Mouse (Mus musculus): ENCODE results near the gene Dupd1. TPM values are rescaled to one million over a fixed set of nuclear protein-coding genes. Genes with fewer than 3 reads are reported as not detected.
"Not testable (repeated sequence)": the region's sequence is repeated elsewhere in the genome, so short reads cannot be mapped to it uniquely, and the experiment has no call there.

The Dupd1 gene
- polyA plus RNA-seq, 1 experiment from 2014 or later, result 0.13 TPM

DNA sequence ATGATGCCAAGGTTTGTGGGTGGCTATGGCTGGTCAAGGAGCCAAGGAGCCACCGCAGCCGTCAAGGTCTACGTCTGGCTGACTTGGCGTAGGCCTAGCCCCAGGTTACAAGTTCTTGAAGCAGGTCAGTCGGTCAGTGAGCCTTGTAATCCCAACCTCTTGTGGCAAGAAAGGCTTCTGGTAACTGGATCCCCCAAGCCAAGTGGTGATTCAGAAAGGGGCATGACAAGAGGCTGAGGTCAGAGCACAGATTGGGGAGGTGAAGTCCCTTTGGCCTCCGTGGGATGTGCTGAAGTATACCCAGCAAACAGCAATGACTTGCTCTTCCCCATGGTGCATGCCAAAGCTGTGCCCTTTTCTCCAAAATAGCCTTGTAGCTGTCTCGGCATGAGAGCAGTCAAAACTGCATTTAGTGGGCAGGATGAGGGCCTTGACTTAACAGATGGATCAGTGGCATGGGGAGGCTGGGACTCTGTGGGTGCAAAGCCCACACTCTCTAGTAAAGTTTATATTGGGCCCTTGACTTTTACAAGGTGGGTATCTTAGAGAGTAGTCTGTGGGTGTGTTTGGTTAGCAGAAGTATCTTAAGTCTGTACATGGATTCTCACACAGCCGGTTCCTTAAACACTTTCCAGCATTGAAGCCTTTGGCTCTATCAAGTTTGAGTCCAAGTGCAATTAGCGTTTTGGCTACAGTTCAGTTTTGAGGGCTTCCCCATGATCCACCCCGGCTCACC is 28.8 kb downstream of the Dupd1 start:
- Histone ChIP-seq H3K4me2 (replicated peaks) (no peak overlapping the region), H3K9ac (replicated peaks) (no peak overlapping the region), H3K4me3 (replicated peaks) (no peak overlapping the region), H3K9me3 (no peaks in the 10 kb centered on the region), H3K27me3 (peaks cover 26% of the 10 kb centered on the region), H3K27ac (no peak overlapping the region), H3K36me3 (no peaks in the 10 kb centered on the region), H3K4me1 (replicated peaks) (peaks cover 20% of the 10 kb centered on the region)
- WGBS, result 89% methylated on average over 10 of the region's 10 CpGs
- no peak for ATAC-seq

DNA sequence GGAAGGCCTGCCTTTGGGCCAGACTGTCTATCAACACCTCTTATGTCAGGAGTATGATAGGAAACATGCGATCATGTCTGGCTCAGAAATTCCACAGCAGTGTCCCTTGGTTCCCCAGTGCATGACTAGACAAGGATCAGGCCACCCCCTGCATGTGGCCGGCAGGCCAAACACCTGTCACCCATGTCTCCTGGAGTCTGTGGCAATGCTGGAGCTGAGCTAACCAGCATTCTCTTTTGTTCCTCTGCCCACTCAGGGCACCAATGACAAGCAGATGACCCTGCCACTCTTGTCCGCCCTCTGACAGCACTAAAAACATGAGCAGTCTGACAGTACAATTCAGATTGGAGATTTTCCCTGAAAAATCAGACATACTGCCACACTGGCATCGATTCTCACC is 30.5 kb downstream of the Dupd1 start:
- 73% methylated on average over 4 of the region's 4 CpGs for WGBS
- Histone ChIP-seq H3K4me3 (replicated peaks) (no peak overlapping the region), H3K4me1 (replicated peaks) (peaks cover 29% of the 10 kb centered on the region), H3K27ac (no peak overlapping the region), H3K9me3 (no peaks in the 10 kb centered on the region), H3K4me2 (replicated peaks) (no peak overlapping the region), H3K27me3 (peaks cover 26% of the 10 kb centered on the region), H3K9ac (replicated peaks) (no peak overlapping the region), H3K36me3 (no peaks in the 10 kb centered on the region)
- ATAC-seq, result no peak

DNA sequence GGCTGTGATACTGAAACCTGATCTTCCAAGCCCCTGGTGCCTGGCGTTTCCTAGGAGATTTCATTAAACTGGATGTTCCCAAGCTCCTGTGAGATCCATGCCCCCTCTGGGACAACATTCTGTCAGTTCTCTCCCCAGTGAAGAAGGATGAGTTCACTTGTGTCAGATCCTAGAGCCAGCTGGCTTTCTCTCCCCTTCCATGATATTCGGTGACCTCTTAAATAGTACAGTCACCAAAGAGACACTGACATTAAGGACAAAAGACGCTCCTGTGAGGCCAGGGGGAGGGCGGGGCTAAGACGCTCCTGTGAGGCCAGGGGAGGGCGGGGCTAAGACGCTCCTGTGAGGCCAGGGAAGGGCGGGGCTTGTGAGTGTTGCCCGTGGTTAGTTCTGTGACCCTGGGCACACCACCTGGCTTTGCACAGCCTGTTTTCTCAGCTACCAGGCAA is 31.7 kb downstream of the Dupd1 start:
- H3K4me2 ChIP-seq (replicated peaks), result peak overlapping the region; percentile 45
- ATAC-seq, result peak; percentile 72
- peaks cover 22% of the 10 kb centered on the region for H3K27me3 ChIP-seq
- peak overlapping the region; percentile 72 for H3K27ac ChIP-seq
- H3K9me3 ChIP-seq, result no peaks in the 10 kb centered on the region
- no peaks in the 10 kb centered on the region for H3K36me3 ChIP-seq
- 0 out of 2 replicates have a peak overlapping the region, but pooled peaks have one; percentile 10 for H3K9ac ChIP-seq (replicated peaks)
- peak overlapping the region; percentile 15; the same call in 1 of the 2 replicates for H3K4me3 ChIP-seq (replicated peaks)
- WGBS, result 0% methylated on average over 9 of the region's 9 CpGs
- peaks cover 32% of the 10 kb centered on the region for H3K4me1 ChIP-seq (replicated peaks)

DNA sequence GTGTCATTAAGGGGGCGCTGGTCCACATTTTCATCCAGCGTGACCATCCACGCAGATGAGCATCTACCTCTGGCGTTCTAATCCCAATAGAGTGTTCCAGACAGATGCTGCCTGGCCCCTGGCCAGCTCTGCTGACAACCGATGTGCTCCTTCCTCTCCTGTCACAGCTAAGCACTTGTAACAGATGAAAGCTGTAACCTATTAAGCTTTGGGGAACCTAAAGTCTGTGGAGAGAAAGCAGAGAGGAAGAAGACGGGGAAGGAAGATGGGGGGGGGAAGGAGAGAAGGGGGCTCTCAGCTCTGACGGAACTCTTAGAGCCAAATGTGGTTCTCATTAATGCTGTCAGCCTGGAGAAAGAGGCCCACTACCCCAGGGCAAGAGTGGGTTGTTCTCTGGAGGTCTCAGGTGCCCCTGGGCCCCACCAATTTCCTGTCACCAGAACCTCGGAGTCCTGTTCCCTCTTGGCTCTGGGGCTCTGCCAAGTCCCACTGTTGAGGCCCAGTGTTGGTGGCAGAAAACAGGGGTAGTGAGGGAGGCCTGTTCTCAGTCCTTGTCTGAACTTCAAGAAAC is 34.7 kb downstream of the Dupd1 start:
- Histone ChIP-seq H3K9me3 (no peaks in the 10 kb centered on the region), H3K9ac (replicated peaks) (no peak overlapping the region), H3K27ac (no peak overlapping the region; the same call in 1 of the 2 replicates), H3K4me2 (replicated peaks) (no peak overlapping the region), H3K4me1 (replicated peaks) (peaks cover 25% of the 10 kb centered on the region), H3K4me3 (replicated peaks) (no peak overlapping the region), H3K36me3 (no peaks in the 10 kb centered on the region), H3K27me3 (no peaks in the 10 kb centered on the region)
- ATAC-seq, result no peak; the same call in 1 of the 2 replicates
- WGBS, result 46% methylated on average over 8 of the region's 8 CpGs

DNA sequence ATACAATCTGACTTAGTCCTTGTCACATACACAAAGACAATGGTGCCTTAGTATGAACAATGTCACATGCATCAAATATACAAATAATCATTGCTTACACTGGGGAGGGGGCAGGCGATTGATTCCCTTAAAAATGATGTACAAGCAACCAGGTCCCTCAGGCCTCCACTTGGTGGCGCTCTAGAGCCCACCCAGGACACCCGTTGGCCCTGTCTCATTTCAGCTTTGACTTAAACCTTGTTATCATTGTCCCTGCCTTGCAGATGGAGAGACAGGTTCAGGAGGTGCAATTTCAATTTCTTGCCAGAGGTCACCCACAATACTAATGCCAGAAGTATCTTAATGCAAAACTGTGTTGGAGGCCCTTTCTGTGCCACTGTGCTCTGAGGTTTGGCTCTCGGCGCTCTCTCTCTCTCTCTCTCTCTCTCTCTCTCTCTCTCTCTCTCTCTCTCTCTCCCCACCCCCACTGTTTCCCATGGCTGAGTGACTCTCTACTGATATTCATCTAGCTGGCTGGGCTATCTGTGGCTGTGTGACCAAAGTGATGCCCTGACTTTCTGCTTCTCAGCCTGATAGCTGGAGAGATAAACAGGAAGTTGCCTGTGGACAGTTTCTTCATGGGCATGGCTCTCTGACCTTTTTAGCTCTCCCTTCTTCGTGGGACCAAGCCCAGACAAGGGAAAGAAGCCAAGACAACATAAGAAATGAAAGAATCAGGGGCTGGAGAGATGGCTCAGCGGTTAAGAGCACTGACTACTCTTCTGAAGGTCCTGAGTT is 35.7 kb downstream of the Dupd1 start:
- ATAC-seq, result no peak
- Histone ChIP-seq H3K4me3 (replicated peaks) (no peak overlapping the region), H3K9ac (replicated peaks) (no peak overlapping the region), H3K27ac (no peak overlapping the region), H3K27me3 (no peaks in the 10 kb centered on the region), H3K9me3 (no peaks in the 10 kb centered on the region), H3K36me3 (no peaks in the 10 kb centered on the region), H3K4me2 (replicated peaks) (no peak overlapping the region), H3K4me1 (replicated peaks) (peaks cover 21% of the 10 kb centered on the region)
- WGBS, result 37% methylated on average over 7 of the region's 7 CpGs

DNA sequence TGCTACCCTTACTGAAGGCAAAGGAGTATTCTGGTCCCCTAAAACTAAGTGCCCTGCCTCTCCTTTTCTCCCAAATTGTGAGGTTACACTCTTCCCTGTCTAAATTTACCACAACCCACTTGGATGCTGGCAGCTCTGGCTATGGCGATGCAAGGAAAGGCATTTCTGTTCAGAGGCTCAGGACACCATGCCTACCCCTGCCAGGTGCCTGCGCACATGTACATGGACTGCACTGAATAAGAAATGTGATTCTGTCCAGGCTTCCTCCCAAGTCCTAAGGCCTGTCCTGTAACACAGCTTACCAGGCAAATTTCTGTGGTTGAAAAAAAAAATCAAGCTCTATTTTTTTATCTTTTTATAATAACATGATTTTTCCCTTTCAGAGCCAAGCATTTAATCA is 38.2 kb downstream of the Dupd1 start:
- no peak overlapping the region for H3K4me2 ChIP-seq (replicated peaks)
- H3K4me3 ChIP-seq (replicated peaks), result no peak overlapping the region
- no peaks in the 10 kb centered on the region for H3K9me3 ChIP-seq
- H3K9ac ChIP-seq (replicated peaks), result no peak overlapping the region
- 90% methylated on average over 2 of the region's 2 CpGs for WGBS
- peaks cover 12% of the 10 kb centered on the region for H3K4me1 ChIP-seq (replicated peaks)
- no peaks in the 10 kb centered on the region; the same call in 1 of the 2 replicates for H3K36me3 ChIP-seq
- no peak for ATAC-seq
- H3K27me3 ChIP-seq, result no peaks in the 10 kb centered on the region
- no peak overlapping the region for H3K27ac ChIP-seq

DNA sequence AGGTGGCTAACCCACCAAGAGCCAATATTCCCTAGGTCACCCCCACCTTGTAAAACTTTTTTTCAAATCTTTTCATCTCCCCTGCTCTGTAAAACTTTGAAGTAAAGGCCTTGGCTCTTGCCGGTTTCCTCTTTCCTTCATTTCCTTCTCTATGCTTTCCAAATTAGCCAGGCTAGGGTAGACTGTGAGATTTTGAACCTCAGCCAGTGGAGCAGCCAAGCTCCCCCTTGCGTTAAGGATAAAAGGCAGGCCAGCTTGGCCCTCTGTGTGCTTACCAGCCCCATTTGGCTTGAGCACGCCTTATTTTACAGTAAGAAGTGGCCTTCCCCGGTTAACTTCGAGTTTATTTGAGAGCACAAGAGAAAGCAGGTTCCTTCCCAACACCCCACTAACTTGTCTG is 39.9 kb downstream of the Dupd1 start:
- no peak overlapping the region for H3K9ac ChIP-seq (replicated peaks)
- no peak overlapping the region for H3K4me2 ChIP-seq (replicated peaks)
- peaks cover 5% of the 10 kb centered on the region for H3K4me1 ChIP-seq (replicated peaks)
- H3K27me3 ChIP-seq, result no peaks in the 10 kb centered on the region
- H3K9me3 ChIP-seq, result no peaks in the 10 kb centered on the region
- H3K27ac ChIP-seq, result no peak overlapping the region
- WGBS, result 85% methylated on average over 5 of the region's 5 CpGs
- no peak for ATAC-seq
- H3K4me3 ChIP-seq (replicated peaks), result no peak overlapping the region
- H3K36me3 ChIP-seq, result peaks cover 13% of the 10 kb centered on the region

DNA sequence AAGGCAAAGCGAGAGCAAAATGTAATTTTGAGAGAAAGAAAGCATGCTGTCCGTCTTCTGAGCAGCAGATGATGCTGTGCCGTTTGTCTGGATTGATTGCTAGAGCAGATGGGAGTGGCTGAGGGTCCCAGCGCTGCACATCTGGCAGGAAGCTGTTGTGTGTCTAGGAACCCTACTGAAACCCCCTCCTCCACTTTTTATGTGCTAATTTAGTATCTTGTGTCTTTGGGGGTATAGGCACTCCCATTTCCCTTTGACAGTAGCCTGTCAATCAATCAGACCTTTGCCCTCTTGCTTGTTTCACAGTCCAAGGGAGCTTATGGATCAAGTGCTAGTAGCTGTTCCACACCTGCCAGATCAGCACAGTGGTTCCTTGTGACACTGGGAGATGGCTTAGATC is 41.3 kb downstream of the Dupd1 start:
- H3K27ac ChIP-seq, result no peak overlapping the region
- H3K36me3 ChIP-seq, result peaks cover 27% of the 10 kb centered on the region
- H3K9ac ChIP-seq (replicated peaks), result no peak overlapping the region
- no peak overlapping the region for H3K4me3 ChIP-seq (replicated peaks)
- no peaks in the 10 kb centered on the region for H3K9me3 ChIP-seq
- H3K27me3 ChIP-seq, result no peaks in the 10 kb centered on the region
- 65% methylated on average over 4 of the region's 4 CpGs for WGBS
- H3K4me2 ChIP-seq (replicated peaks), result no peak overlapping the region
- H3K4me1 ChIP-seq (replicated peaks), result no peaks in the 10 kb centered on the region
- no peak for ATAC-seq

DNA sequence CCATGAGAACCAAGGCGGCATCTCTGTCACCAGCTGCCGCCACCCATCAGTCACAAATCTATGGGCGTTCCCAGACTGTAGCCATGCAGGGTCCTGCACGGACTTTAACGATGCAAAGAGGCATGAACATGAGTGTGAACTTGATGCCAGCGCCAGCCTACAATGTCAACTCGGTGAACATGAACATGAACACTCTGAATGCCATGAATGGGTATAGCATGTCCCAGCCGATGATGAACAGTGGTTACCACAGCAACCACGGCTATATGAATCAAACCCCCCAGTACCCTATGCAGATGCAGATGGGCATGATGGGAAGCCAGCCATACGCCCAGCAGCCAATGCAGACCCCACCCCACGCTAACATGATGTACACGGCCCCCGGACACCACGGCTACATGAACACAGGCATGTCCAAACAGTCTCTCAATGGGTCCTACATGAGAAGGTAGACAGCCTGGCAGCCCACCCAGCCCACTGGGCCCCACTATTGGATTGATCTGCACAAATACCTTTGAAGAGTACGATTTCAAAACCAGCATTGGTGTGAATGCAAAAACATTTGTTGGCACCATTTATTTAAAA is 43.9 kb downstream of the Dupd1 start:
- H3K9ac ChIP-seq (replicated peaks); H3K27me3 ChIP-seq; H3K9me3 ChIP-seq; H3K4me1 ChIP-seq (replicated peaks); H3K4me3 ChIP-seq (replicated peaks); H3K4me2 ChIP-seq (replicated peaks); ATAC-seq; H3K27ac ChIP-seq: not testable (repeated sequence)
- H3K36me3 ChIP-seq, result peaks cover 49% of the 10 kb centered on the region
- WGBS, result 94% methylated on average over 15 of the region's 15 CpGs

DNA sequence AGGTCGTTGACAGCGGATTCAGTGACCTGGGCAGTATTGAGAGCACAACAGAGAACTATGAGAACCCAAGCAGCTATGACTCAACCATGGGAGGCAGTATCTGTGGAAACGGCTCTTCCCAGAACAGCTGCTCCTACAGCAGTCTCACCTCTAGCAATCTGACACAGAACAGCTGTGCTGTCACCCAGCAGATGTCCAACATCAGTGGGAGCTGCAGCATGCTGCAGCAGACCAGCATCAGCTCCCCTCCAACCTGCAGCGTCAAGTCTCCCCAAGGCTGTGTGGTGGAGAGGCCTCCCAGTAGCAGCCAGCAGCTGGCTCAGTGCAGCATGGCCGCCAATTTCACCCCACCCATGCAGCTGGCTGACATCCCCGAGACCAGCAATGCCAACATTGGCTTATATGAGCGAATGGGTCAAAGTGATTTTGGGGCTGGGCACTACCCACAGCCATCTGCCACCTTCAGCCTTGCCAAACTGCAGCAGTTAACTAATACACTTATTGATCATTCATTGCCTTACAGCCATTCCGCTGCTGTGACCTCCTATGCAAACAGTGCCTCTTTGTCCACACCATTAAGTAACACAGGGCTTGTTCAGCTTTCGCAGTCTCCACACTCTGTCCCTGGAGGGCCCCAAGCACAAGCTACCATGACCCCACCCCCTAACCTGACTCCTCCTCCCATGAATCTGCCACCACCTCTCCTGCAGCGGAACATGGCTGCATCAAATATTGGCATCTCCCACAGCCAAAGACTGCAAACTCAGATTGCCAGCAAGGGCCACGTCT is 44.5 kb downstream of the Dupd1 start:
- Histone ChIP-seq H3K27me3 (no peaks in the 10 kb centered on the region), H3K4me2 (replicated peaks) (no peak overlapping the region), H3K4me3 (replicated peaks) (no peak overlapping the region), H3K9me3 (no peaks in the 10 kb centered on the region), H3K36me3 (peaks cover 56% of the 10 kb centered on the region), H3K4me1 (replicated peaks) (no peaks in the 10 kb centered on the region), H3K9ac (replicated peaks) (0 out of 2 replicates have a peak overlapping the region, but pooled peaks have one; percentile 6), H3K27ac (no peak overlapping the region)
- 91% methylated on average over 11 of the region's 11 CpGs for WGBS
- ATAC-seq, result 0 out of 2 replicates have a peak, but pooled peaks have one; percentile 48

DNA sequence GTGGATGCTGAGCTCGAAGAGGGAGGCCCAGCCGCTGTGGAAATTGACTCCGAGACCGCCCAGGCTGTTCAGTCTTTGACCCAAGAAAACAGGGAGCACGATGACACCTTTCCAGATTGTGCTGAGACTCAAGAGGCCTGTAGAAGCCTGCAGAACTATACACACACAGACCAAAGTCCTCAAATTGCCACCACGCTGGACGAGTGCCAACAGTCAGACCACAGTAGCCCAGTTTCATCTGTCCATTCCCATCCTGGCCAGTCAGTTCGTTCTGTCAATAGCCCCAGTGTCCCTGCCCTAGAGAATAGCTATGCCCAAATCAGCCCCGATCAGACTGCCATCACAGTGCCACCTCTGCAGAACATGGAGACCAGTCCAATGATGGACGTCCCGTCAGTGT is 45.2 kb downstream of the Dupd1 start:
- H3K27me3 ChIP-seq, result no peaks in the 10 kb centered on the region
- no peak overlapping the region for H3K4me2 ChIP-seq (replicated peaks)
- no peaks in the 10 kb centered on the region for H3K9me3 ChIP-seq
- ATAC-seq, result no peak
- WGBS, result 95% methylated on average over 11 of the region's 11 CpGs
- H3K4me3 ChIP-seq (replicated peaks), result no peak overlapping the region
- 0 out of 2 replicates have a peak overlapping the region, but pooled peaks have one; percentile 6 for H3K9ac ChIP-seq (replicated peaks)
- H3K36me3 ChIP-seq, result peaks cover 62% of the 10 kb centered on the region
- H3K4me1 ChIP-seq (replicated peaks), result no peaks in the 10 kb centered on the region
- H3K27ac ChIP-seq, result no peak overlapping the region

Data from midbrain, embryonic 13.5 days (tissue).